Mouse (Mus musculus) myocyte (in vitro differentiated cells): Measurements from ENCODE around the gene Gm9833. TPM values are rescaled to one million over a fixed set of nuclear protein-coding genes. Genes with fewer than 3 reads are reported as not detected.

Experiments used
- H3K27me3 ChIP-seq: one replicate; pipeline ENCODE4 v1.6.1; 2011; ENCODE audit not compliant: control insufficient read depth, insufficient read depth, insufficient read length
- H3K36me3 ChIP-seq: one replicate; pipeline ENCODE4 v1.6.1; 2011; ENCODE audit not compliant: control insufficient read depth, insufficient read depth
- H3K4me2 ChIP-seq: one replicate; pipeline ENCODE4 v1.6.1; 2011; ENCODE audit warnings: low read depth, control low read depth
- H3K4me3 ChIP-seq: one replicate; pipeline ENCODE4 v1.5.1; 2011; ENCODE audit warnings: mild to moderate bottlenecking, control low read depth, moderate library complexity
- H3K79me2 ChIP-seq: one replicate; pipeline ENCODE4 v1.6.1; 2011; ENCODE audit not compliant: control insufficient read depth, insufficient read depth
- H3ac ChIP-seq: one replicate; pipeline ENCODE4 v1.6.1; 2011; ENCODE audit not compliant: control insufficient read depth, insufficient read length
- CEBPB ChIP-seq: IDR thresholded peaks from 2 replicates; pipeline ENCODE4 v1.6.1; 2011; ENCODE audit warnings: mild to moderate bottlenecking, moderate library complexity; ENCODE audit not compliant: poor library complexity, insufficient read depth, severe bottlenecking
- E2F4 ChIP-seq: IDR thresholded peaks from one replicate; pipeline ENCODE4 v1.6.1; 2011; ENCODE audit warnings: mild to moderate bottlenecking, control low read depth, moderate library complexity; ENCODE audit not compliant: insufficient read depth
- MAX ChIP-seq: IDR thresholded peaks from one replicate; pipeline ENCODE4 v1.6.1; 2011; ENCODE audit warnings: low read depth, mild to moderate bottlenecking, control low read depth
- MYOD1 ChIP-seq, 3 experiments: IDR thresholded peaks; one replicate each; pipeline ENCODE4 v1.6.1; 2011; ENCODE audit warnings: control low read depth in 2 of 3, low read depth in 2 of 3, mild to moderate bottlenecking in 2 of 3, moderate library complexity in 1 of 3; ENCODE audit not compliant: insufficient read length in 2 of 3, control insufficient read depth in 1 of 3
- MYOG ChIP-seq, 3 experiments: IDR thresholded peaks; one replicate each; pipeline ENCODE4 v1.6.1; 2011; ENCODE audit warnings: control low read depth in 2 of 3, low read depth in 2 of 3, mild to moderate bottlenecking in 2 of 3; ENCODE audit not compliant: insufficient read length in 2 of 3, control insufficient read depth in 1 of 3, insufficient read depth in 1 of 3
- POLR2A ChIP-seq: IDR thresholded peaks from one replicate; pipeline ENCODE4 v1.6.1; 2011; ENCODE audit warnings: low read depth, mild to moderate bottlenecking, control low read depth, moderate library complexity; ENCODE audit not compliant: insufficient read length
- POLR2AphosphoS2 ChIP-seq: IDR thresholded peaks from one replicate; pipeline ENCODE4 v1.6.1; 2011; ENCODE audit warnings: low read depth, control low read depth; ENCODE audit not compliant: insufficient read length
- REST ChIP-seq: IDR thresholded peaks from one replicate; pipeline ENCODE4 v1.6.1; 2011; ENCODE audit warnings: mild to moderate bottlenecking, control low read depth, moderate library complexity; ENCODE audit not compliant: insufficient read depth, insufficient read length
- SRF ChIP-seq: IDR thresholded peaks from one replicate; pipeline ENCODE4 v1.6.1; 2011; ENCODE audit warnings: low read depth; ENCODE audit not compliant: control insufficient read depth, insufficient read length
- TCF12 ChIP-seq: IDR thresholded peaks from one replicate; pipeline ENCODE4 v1.6.1; 2011; ENCODE audit warnings: mild to moderate bottlenecking, control low read depth; ENCODE audit not compliant: poor library complexity, insufficient read depth, severe bottlenecking
- TCF3 ChIP-seq: IDR thresholded peaks from one replicate; pipeline ENCODE4 v1.6.1; 2011; ENCODE audit warnings: low read depth, control low read depth; ENCODE audit not compliant: insufficient read length
- USF1 ChIP-seq: IDR thresholded peaks from one replicate; pipeline ENCODE4 v1.6.1; 2011; ENCODE audit warnings: low read depth, mild to moderate bottlenecking, control low read depth, moderate library complexity
- polyA plus RNA-seq: library from polyadenylated mRNA; unstranded; fragments of >200 nt; fragmentation: generic; extraction: Trizol; gene quantifications from one replicate; pipeline ENCODE4 v1.2.1, GENCODE M21; 2012; ENCODE audit warnings: missing spikeins

Gene Gm9833
- polyA plus RNA-seq, 1 experiment = 5.0 TPM

DNA sequence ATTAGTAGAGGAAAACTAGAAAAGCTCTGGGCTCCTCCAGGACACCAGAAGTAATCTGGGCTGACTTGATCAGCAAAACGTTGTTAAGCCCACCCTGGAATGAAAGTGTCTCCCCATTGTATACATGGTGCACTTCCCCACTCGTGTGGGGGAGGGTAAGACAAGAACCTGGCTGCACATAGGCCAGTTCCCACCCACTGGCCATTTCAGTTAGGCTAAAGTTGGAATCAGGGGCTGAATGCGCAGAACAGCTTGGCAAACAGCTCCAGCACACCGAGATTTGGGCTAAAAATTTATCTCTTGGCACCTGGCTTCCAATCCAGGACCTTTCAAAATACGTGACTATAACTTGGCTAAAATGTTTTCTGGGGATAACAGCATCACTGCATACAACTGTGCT is 6.6 kb upstream of the Gm9833 start:
- Histone ChIP-seq H3K36me3 (no peaks in the 10 kb centered on the region), H3K27me3 (no peaks in the 10 kb centered on the region), H3K4me3 (no peak overlapping the region), H3K4me2 (no peak overlapping the region), H3K79me2 (no peaks in the 10 kb centered on the region), H3ac (no peak overlapping the region)
- TF ChIP-seq MYOG (IDR thresholded peaks at IDR 0.05; ENCODE audit: control insufficient read depth in 1 of 3, insufficient read depth in 1 of 3, insufficient read length in 2 of 3, low read depth in 2 of 3) = no peak
- TF ChIP-seq E2F4 = no peak
- TF ChIP-seq REST = no peak
- TF ChIP-seq POLR2A = no peak
- no peak for TF ChIP-seq POLR2AphosphoS2
- no peak for TF ChIP-seq USF1
- TF ChIP-seq MAX = no peak
- no peak for TF ChIP-seq SRF
- no peak for TF ChIP-seq TCF12
- TF ChIP-seq TCF3 = no peak
- no peak for TF ChIP-seq MYOD1 (IDR thresholded peaks at IDR 0.05; ENCODE audit: control insufficient read depth in 1 of 3, insufficient read length in 2 of 3, low read depth in 2 of 3)
- TF ChIP-seq CEBPB = no peak

DNA sequence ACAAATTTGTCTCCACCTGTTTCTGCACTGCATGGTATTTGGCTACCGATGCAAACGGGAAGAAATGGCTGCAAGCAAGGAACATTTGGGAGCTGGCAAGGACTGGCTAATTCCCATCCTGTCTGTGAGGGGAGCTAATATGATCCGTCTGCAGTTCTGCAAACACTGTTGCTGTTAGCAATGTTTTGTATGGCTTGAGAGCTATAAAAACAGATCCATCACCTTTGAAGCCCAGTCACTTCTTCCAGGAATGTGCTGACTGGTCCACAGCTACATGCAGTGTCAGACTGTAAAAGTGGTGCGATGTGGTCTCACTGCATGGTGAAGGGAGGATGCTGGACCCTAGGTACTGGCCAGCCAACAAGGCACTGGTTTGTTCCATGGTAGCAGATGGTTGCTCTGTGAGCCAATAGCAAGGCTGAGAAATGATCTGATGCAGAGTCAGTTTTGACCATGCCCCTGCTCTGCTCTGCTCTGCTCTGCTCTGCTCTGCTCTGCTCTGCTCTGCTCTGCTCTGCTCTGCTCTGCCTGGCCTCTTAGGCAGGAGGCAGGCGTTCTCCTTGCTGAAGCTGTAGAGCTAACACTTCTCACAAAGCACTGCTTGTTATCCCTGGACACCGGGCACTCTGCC is 5.9 kb upstream of the Gm9833 start:
- Histone ChIP-seq H3K4me3 (no peak overlapping the region), H3K27me3 (no peaks in the 10 kb centered on the region), H3K4me2 (no peak overlapping the region), H3ac (no peak overlapping the region), H3K36me3 (no peaks in the 10 kb centered on the region), H3K79me2 (no peaks in the 10 kb centered on the region)
- no peak for TF ChIP-seq MAX

DNA sequence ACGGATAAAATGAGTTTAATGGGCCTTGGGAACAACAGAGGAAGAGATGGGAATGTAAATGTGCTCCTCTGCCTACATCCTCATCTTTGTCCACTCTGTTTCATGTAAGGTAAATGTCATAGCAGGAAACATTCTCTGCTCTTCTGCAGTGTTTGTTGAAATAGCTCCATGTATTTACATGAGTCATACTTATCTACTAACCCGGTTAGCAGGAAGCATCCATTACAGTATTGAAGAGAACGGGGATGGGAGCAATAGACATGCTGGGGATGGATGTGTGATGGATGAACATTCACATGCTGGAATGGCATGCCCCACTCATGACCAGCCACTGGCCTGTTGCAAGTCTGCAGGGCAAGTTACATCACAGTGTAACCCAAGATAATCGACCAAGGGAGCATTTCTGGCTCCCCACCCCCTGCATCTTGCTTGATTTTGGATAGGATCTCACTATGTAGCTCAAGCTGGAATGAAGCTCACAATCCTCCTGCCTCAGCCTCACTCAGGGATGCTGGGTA is 5.3 kb upstream of the Gm9833 start:
- Histone ChIP-seq H3K79me2 (no peaks in the 10 kb centered on the region), H3K4me2 (no peak overlapping the region), H3K27me3 (no peaks in the 10 kb centered on the region), H3K36me3 (no peaks in the 10 kb centered on the region), H3ac (no peak overlapping the region), H3K4me3 (no peak overlapping the region)
- peak; percentile 73 for TF ChIP-seq CEBPB
- no peak for TF ChIP-seq TCF12

DNA sequence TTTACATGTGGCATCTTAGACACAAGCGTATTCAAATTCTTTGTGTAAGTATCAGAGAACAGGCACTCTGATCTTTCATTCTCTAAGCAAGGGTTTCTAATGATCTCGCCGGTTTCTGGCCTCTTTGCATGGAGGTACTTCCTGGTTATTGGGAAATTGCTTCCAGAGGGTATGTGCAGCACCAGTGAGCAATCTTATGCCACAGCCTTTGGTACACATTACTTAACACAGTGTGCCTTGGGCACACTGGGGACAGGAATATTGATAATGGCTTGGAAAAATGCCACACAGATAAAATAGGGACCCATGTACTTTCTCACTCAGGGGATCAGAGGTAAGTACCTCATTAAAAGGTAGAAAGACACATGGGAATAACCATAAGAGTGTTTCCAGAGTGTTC is 3.8 kb upstream of the Gm9833 start:
- TF ChIP-seq SRF (no peak), TCF12 (no peak), REST (no peak)
- Histone ChIP-seq H3K27me3 (no peaks in the 10 kb centered on the region), H3K4me3 (no peak overlapping the region), H3K4me2 (no peak overlapping the region), H3ac (no peak overlapping the region), H3K36me3 (no peaks in the 10 kb centered on the region), H3K79me2 (no peaks in the 10 kb centered on the region)

DNA sequence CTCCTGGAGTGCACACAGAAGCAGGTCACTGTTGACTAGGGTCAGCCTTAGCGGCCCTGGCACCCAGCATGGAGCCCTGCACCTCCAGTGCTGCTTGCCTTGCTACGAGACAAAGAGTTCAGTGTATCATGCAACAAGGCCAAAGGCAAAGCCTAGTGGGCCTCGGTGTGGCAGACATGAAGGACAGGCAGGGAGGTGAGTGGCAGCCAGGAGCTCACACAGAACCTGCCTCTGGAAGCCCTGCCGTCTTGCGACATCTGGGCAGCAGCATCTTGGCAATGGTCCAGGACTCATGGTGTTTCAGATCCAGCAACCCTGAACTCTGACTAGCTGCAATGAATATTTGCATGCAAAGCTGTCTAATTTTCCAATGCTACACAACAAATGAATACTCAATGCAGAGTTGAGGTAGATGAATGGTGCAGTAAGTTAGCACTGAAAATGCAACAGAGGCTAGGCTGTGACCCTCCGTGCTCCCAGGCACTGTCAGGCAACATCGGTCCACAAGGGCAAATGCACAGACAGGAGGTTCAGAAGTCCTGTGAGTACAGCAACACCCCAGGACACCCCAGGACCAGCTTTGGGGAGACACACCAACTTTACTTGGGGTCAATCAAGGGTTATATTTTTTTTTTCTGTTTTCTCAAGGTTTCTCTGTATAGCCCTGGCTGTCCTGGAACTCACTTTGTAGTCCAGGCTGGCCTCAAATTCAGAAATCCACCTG is 2.4 kb upstream of the Gm9833 start:
- TF ChIP-seq POLR2A (no peak), E2F4 (no peak), CEBPB (no peak), MYOD1 (IDR thresholded peaks at IDR 0.05; ENCODE audit: control insufficient read depth in 1 of 3, insufficient read length in 2 of 3, low read depth in 2 of 3) (no peak), TCF12 (no peak), MAX (no peak), REST (no peak), MYOG (IDR thresholded peaks at IDR 0.05; ENCODE audit: control insufficient read depth in 1 of 3, insufficient read depth in 1 of 3, insufficient read length in 2 of 3, low read depth in 2 of 3) (no peak), TCF3 (no peak), POLR2AphosphoS2 (no peak), SRF (no peak)
- no peak overlapping the region for H3K4me3 ChIP-seq
- H3ac ChIP-seq = no peak overlapping the region
- H3K4me2 ChIP-seq = no peak overlapping the region
- H3K79me2 ChIP-seq = no peaks in the 10 kb centered on the region
- H3K27me3 ChIP-seq = no peaks in the 10 kb centered on the region
- H3K36me3 ChIP-seq = no peaks in the 10 kb centered on the region
